Mouse (Mus musculus) MEL (cell line): ENCODE results near the gene Chd2.

Experiments
- EP300 ChIP-seq, 2 experiments: IDR thresholded peaks; 2 replicates each; pipeline ENCODE4 v1.6.1; 2011; ENCODE audit warnings: improper control_type of control experiment in 2 of 2, low read length in 2 of 2, low read depth in 1 of 2, mild to moderate bottlenecking in 1 of 2
- MAZ ChIP-seq: IDR thresholded peaks from 2 replicates; pipeline ENCODE4 v1.6.1; 2012; ENCODE audit warnings: low read depth, mild to moderate bottlenecking, inconsistent platforms, low read length, improper control_type of control experiment
- POLR2A ChIP-seq, 2 experiments: IDR thresholded peaks; 2 replicates each; pipeline ENCODE4 v1.6.1; 2011 to 2012; ENCODE audit warnings: low read length in 2 of 2, mild to moderate bottlenecking in 2 of 2, control low read depth in 1 of 2, improper control_type of control experiment in 1 of 2, low read depth in 1 of 2, moderate library complexity in 1 of 2; ENCODE audit not compliant: control insufficient read depth in 1 of 2, insufficient read depth in 1 of 2, poor library complexity in 1 of 2
- TAL1 ChIP-seq: IDR thresholded peaks from 2 replicates; pipeline ENCODE4 v1.6.1; 2012; ENCODE audit warnings: mild to moderate bottlenecking, inconsistent platforms, low read length, moderate library complexity, mixed read lengths

DNA sequence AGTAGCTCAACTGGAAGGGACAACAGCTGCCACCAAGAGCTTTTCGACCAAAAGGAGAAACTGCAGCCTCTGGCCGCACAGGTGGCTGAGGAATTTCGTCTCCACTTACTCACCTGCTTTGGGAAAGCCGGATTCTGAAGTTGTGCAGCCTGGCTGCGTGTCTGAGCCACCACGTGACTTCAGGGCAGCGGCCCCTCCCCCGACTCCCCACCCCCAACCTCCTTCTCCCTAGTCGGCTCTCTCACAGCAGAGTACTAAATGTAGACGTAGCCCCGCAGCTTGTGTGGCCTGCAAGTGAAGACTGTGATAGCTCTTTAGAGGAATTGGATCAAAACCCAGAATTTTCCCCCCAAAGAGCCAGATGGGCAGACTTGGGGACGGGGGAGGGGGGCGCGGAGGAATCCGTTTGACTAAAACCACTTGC lies 151.7 kb downstream of the Chd2 start:
- TF ChIP-seq MAZ (no peak), EP300 (IDR thresholded peaks at IDR 0.05; ENCODE audit: low read depth in 1 of 2, low read length in 2 of 2) (no peak), TAL1 (no peak), POLR2A (IDR thresholded peaks at IDR 0.05; ENCODE audit: control insufficient read depth in 1 of 2, insufficient read depth in 1 of 2, low read depth in 1 of 2, low read length in 2 of 2, poor library complexity in 1 of 2) (no peak)
